Mouse (Mus musculus) heart, adult 2 months (tissue): ENCODE results near the gene Rhov. TPM values are rescaled to one million over a fixed set of nuclear protein-coding genes. Genes with fewer than 3 reads are reported as not detected.

ENCODE experiments used
- DNase-seq, 2 experiments: peaks; one replicate each; pipeline ENCODE4 v3.0.0; 2021
- H3K27ac ChIP-seq: fragments of 200-600 bp; 2 replicates; pipeline ENCODE4 v1.8.1; 2022
- H3K27me3 ChIP-seq: fragments of 200-500 bp; 2 replicates; pipeline ENCODE4 v1.6.1; 2012; ENCODE audit warnings: mild to moderate bottlenecking, low read length, inconsistent platforms, mixed read lengths; ENCODE audit not compliant: control insufficient read depth, insufficient read depth
- H3K36me3 ChIP-seq: fragments of 200-500 bp; 2 replicates; pipeline ENCODE4 v1.6.1; 2012; ENCODE audit warnings: low read length, inconsistent platforms; ENCODE audit not compliant: control insufficient read depth, insufficient read depth
- H3K4me1 ChIP-seq: fragments of 200-500 bp; 2 replicates; pipeline ENCODE4 v1.6.1; 2011; ENCODE audit warnings: low read length; ENCODE audit not compliant: control insufficient read depth, insufficient read depth
- H3K4me3 ChIP-seq: fragments of 200-600 bp; 2 replicates; pipeline ENCODE4 v1.8.1; 2022
- H3K79me2 ChIP-seq: fragments of 200-500 bp; replicated peaks from 2 replicates; pipeline ENCODE4 v1.6.1; 2012; ENCODE audit warnings: mild to moderate bottlenecking, inconsistent platforms, low read length, moderate library complexity, mixed read lengths; ENCODE audit not compliant: control insufficient read depth, insufficient read depth
- H3K9ac ChIP-seq: fragments of 200-500 bp; 2 replicates; pipeline ENCODE4 v1.6.1; 2012; ENCODE audit warnings: low read depth, mild to moderate bottlenecking, control low read depth, inconsistent platforms, low read length, mixed read lengths
- CTCF ChIP-seq: fragments of 200-600 bp; IDR thresholded peaks from 2 replicates; pipeline ENCODE4 v1.8.1; 2022; ENCODE audit warnings: antibody characterized with exemption, mild to moderate bottlenecking, moderate library complexity
- EP300 ChIP-seq: fragments of 200-500 bp; IDR thresholded peaks from 2 replicates; pipeline ENCODE4 v1.6.1; 2011; ENCODE audit warnings: low read depth, low read length, control low read depth; ENCODE audit not compliant: insufficient read depth
- POLR2A ChIP-seq: fragments of 200-500 bp; IDR thresholded peaks from 2 replicates; pipeline ENCODE4 v1.6.1; 2011; ENCODE audit warnings: mild to moderate bottlenecking, low read depth, low read length, control low read depth; ENCODE audit not compliant: insufficient read depth
- WGBS: fragments of 180-500 bp; shearing (Covaris S2); methylation state at CpG from one replicate; pipeline ENCODE4 v1.1.7; 2018; 5-methylcytosine and 5-hydroxymethylcytosine counted together
- intact Hi-C: fragments of 180-260 bp; cut with DNase I; formaldehyde crosslinking; loops from one replicate; pipeline ENCODE4 v1.15.1; 2025
- polyA plus RNA-seq: library from polyadenylated mRNA; depleted of rRNA; stranded (reverse); fragments of >200 nt; gene quantifications from 2 replicates; pipeline ENCODE4 v1.2.3, GENCODE M21; 2012
- total RNA-seq, 2 experiments: library from RNA; stranded (reverse); gene quantifications; 2 replicates each; pipeline ENCODE4 v1.2.3; 2021

Gene Rhov
- total and polyA plus RNA-seq, 3 experiments: 0.12 TPM; not detected in 2

GRCm38 (mm10) chr2:119250377-119250776, 20.7 kb downstream of the Rhov start:
- Histone ChIP-seq H3K9ac (no peak overlapping the region), H3K4me3 (no peak overlapping the region), H3K27me3 (no peaks in the 10 kb centered on the region), H3K27ac (no peak overlapping the region), H3K79me2 (no peaks in the 10 kb centered on the region), H3K4me1 (peaks cover 1% of the 10 kb centered on the region; the same call in 1 of the 2 replicates), H3K36me3 (no peaks in the 10 kb centered on the region)
- WGBS: 61% methylated on average over 5 of the region's 5 CpGs
- intact Hi-C loops: loop anchor here (2.0 kb wide), 1 partner anchor 164 kb away; no protein-coding TSS in a partner anchor
- TF ChIP-seq EP300 (no peak), POLR2A (no peak), CTCF (no peak)
- DNase-seq: no peak

GRCm38 (mm10) chr2:119249592-119250061, 21.4 kb downstream of the Rhov start:
- intact Hi-C loops: loop anchor here (2.0 kb wide), 1 partner anchor 165 kb away; no protein-coding TSS in a partner anchor
- H3K4me1 ChIP-seq: peaks cover 1% of the 10 kb centered on the region; the same call in 1 of the 2 replicates
- no peaks in the 10 kb centered on the region for H3K27me3 ChIP-seq
- no peaks in the 10 kb centered on the region for H3K36me3 ChIP-seq
- TF ChIP-seq EP300 (no peak), POLR2A (no peak)
- WGBS: 73% methylated on average over 4 of the region's 4 CpGs
- H3K79me2 ChIP-seq: no peaks in the 10 kb centered on the region
- DNase-seq: no peak
- H3K4me3 ChIP-seq: no peak overlapping the region
- H3K9ac ChIP-seq: no peak overlapping the region
- H3K27ac ChIP-seq: no peak overlapping the region

- H3K9ac ChIP-seq: no peak overlapping the region
- no peak for DNase-seq
- no peaks in the 10 kb centered on the region for H3K27me3 ChIP-seq
Measured at GRCm38 (mm10) chr2:119247904-119248303, 23.2 kb downstream of the Rhov start.

GRCm38 (mm10) chr2:119245246-119245645, 25.8 kb downstream of the Rhov start:
- TF ChIP-seq EP300: no peak
- TF ChIP-seq CTCF: no peak
- no peak for TF ChIP-seq POLR2A

More at GRCm38 (mm10) chr2:119247904-119248303, 23.2 kb downstream of the Rhov start:
- H3K36me3 ChIP-seq: no peaks in the 10 kb centered on the region
- no peak overlapping the region for H3K27ac ChIP-seq
- H3K79me2 ChIP-seq: no peaks in the 10 kb centered on the region
- TF ChIP-seq CTCF (no peak), POLR2A (no peak), EP300 (no peak)
- H3K4me1 ChIP-seq: peaks cover 1% of the 10 kb centered on the region; the same call in 1 of the 2 replicates
- 81% methylated on average over 9 of the region's 9 CpGs for WGBS
- intact Hi-C loops: no loop called here
- no peak overlapping the region for H3K4me3 ChIP-seq

GRCm38 (mm10) chr2:119242548-119242947, 28.5 kb downstream of the Rhov start:
- Histone ChIP-seq H3K9ac (no peak overlapping the region), H3K4me3 (no peak overlapping the region), H3K27ac (no peak overlapping the region), H3K79me2 (no peaks in the 10 kb centered on the region), H3K27me3 (peaks cover 4% of the 10 kb centered on the region), H3K4me1 (no peaks in the 10 kb centered on the region), H3K36me3 (no peaks in the 10 kb centered on the region)
- no peak for TF ChIP-seq POLR2A
- no peak for TF ChIP-seq CTCF
- no peak for TF ChIP-seq EP300
- intact Hi-C loops: no loop called here
- 49% methylated on average over 9 of the region's 9 CpGs for WGBS
- DNase-seq: no peak

More at GRCm38 (mm10) chr2:119245246-119245645, 25.8 kb downstream of the Rhov start:
- intact Hi-C loops: no loop called here
- Histone ChIP-seq H3K4me1 (no peaks in the 10 kb centered on the region), H3K27me3 (no peaks in the 10 kb centered on the region), H3K79me2 (no peaks in the 10 kb centered on the region), H3K9ac (no peak overlapping the region), H3K4me3 (no peak overlapping the region), H3K36me3 (no peaks in the 10 kb centered on the region), H3K27ac (no peak overlapping the region)
- no peak for DNase-seq
- 55% methylated on average over 7 of the region's 7 CpGs for WGBS

GRCm38 (mm10) chr2:119240819-119241186, 30.3 kb downstream of the Rhov start:
- 84% methylated on average over 4 of the region's 4 CpGs for WGBS
- H3K9ac ChIP-seq: no peak overlapping the region
- H3K36me3 ChIP-seq: no peaks in the 10 kb centered on the region
- no peak for DNase-seq
- no peak overlapping the region for H3K27ac ChIP-seq
- no peaks in the 10 kb centered on the region for H3K79me2 ChIP-seq
- H3K4me3 ChIP-seq: no peak overlapping the region
- intact Hi-C loops: no loop called here
- H3K27me3 ChIP-seq: peaks cover 11% of the 10 kb centered on the region
- no peaks in the 10 kb centered on the region for H3K4me1 ChIP-seq
- TF ChIP-seq POLR2A: no peak
- TF ChIP-seq CTCF: no peak
- TF ChIP-seq EP300: no peak
